Mouse (Mus musculus) bone marrow macrophage, adult 2 months (primary cell): ENCODE measurements around the gene F10.

ENCODE experiments used
- CTCF ChIP-seq: IDR thresholded peaks from 2 replicates; pipeline ENCODE4 v1.5.1; 2012; ENCODE audit warnings: low read depth, mild to moderate bottlenecking, low read length, moderate library complexity
- POLR2A ChIP-seq: IDR thresholded peaks from 2 replicates; pipeline ENCODE4 v1.6.1; 2012; ENCODE audit warnings: mild to moderate bottlenecking, low read depth, low read length, borderline replicate concordance

DNA sequence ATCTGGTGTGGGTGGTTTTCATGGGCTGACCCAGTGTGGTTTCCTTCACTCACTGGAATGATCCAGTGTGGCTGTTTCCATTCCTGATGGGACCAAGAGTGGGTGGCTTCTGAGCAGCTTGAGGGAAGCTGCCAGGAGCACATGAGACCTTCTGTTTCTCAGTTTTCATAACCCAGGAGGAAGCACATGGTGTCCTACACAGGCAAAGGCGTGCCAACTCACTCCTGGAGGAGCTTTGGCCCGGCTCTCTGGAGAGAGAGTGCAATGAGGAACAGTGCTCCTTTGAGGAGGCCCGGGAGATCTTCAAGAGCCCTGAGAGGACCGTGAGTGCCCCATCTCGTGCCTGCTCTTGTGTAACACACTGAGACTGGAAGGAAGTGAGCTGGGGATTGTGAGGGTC, 8.6 kb upstream of the F10 start:
- no peak for TF ChIP-seq CTCF
- no peak for TF ChIP-seq POLR2A
